Mouse (Mus musculus) erythroblast, embryonic 14.5 days (primary cell): ENCODE results near the gene Nbeal1.

ENCODE experiments used
- GATA1 ChIP-seq: IDR thresholded peaks from 2 replicates; pipeline ENCODE4 v1.6.1; 2012; ENCODE audit warnings: low read length, inconsistent platforms, mixed read lengths
- TAL1 ChIP-seq: IDR thresholded peaks from 3 replicates; pipeline ENCODE4 v1.6.1; 2012; ENCODE audit warnings: low read length, inconsistent platforms, mixed read lengths

GRCm38 (mm10) chr1:60196813-60197212 lies 16.4 kb downstream of the Nbeal1 start:
- no peak for TF ChIP-seq GATA1
- no peak for TF ChIP-seq TAL1
